Mouse (Mus musculus) CD4-positive, CD25-positive, alpha-beta regulatory T cell, adult 9 weeks (primary cell): Measurements from ENCODE around the gene Gm5447. TPM values are rescaled to one million over a fixed set of nuclear protein-coding genes. Genes with fewer than 3 reads are reported as not detected.

Experiments used
- polyA plus RNA-seq: library from polyadenylated mRNA; unstranded; fragments of 100-300 nt; shearing (Covaris generic); gene quantifications from one replicate; pipeline ENCODE4 v1.2.1, GENCODE M21; 2017

Gm5447 gene
- polyA plus RNA-seq, result not detected

DNA sequence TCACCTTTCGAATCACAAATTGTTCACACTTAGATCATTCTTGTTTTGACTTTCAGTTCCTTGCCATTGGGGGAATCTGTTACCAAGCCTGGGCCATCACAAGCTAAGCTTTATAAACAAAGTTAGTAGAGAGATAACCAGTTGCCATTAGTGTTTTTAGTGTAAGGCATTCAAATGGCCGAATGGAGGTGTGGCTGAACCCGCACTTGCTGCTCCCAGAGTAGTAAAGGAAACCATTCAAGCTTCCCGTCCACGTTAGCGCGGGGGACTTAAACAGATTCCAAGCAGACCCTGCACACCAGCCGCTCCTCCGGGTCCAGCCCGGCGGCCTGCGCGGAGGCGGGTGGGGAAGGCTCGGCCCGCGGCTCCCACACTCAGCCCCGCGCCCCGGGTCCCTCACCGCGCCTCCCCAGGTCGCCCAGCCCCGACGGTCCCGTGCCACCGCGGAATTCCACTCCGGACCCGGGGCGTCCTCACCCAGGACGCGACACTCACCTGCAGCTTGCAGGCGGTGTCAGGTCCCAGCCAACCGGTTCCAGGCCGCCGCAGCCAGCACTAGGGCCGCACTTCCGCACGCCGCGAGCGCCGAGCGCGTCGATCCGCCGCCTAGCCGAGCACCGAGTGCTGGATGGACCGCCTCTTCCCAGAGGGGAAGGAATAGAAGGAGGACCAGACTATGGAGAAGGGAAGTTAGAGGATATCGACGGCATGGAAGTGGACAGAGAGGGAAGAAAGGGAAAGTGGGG is at the start of gene Gm5447, which contains the start of gene Exoc2:
Gm5447 (plus strand) TSS at position 704 of the 746 bp plus-strand sequence.
Exoc2 (minus strand) TSS at position 593 of the 746 bp plus-strand sequence.

GRCm38 (mm10) chr13:30947540-30947939 is 26.5 kb upstream of the Gm5447 start, which contains the start of gene Hus1b:
Hus1b (minus strand) TSS chr13:30947759.

Other genes starting within 250 kb of the Gm5447 start
- gene Irf4, start 225.0 kb upstream of the Gm5447 start, polyA plus RNA-seq, result 22.3 TPM
- not detected for gene Hus1b, start 26.4 kb upstream of the Gm5447 start, polyA plus RNA-seq
- 112 TPM for gene Exoc2, start 111 bp upstream of the Gm5447 start, polyA plus RNA-seq